Mouse (Mus musculus) inflammation-experienced regulatory T-cells, adult 16 weeks (primary cell): ENCODE measurements around the gene Galnt3. TPM values are rescaled to one million over a fixed set of nuclear protein-coding genes. Genes with fewer than 3 reads are reported as not detected.

Experiments used
- polyA plus RNA-seq: library from polyadenylated mRNA; unstranded; fragments of 100-300 nt; shearing (Covaris generic); gene quantifications from one replicate; pipeline ENCODE4 v1.2.1, GENCODE M21; 2017

Gene Galnt3
- 0.65 TPM for polyA plus RNA-seq

DNA sequence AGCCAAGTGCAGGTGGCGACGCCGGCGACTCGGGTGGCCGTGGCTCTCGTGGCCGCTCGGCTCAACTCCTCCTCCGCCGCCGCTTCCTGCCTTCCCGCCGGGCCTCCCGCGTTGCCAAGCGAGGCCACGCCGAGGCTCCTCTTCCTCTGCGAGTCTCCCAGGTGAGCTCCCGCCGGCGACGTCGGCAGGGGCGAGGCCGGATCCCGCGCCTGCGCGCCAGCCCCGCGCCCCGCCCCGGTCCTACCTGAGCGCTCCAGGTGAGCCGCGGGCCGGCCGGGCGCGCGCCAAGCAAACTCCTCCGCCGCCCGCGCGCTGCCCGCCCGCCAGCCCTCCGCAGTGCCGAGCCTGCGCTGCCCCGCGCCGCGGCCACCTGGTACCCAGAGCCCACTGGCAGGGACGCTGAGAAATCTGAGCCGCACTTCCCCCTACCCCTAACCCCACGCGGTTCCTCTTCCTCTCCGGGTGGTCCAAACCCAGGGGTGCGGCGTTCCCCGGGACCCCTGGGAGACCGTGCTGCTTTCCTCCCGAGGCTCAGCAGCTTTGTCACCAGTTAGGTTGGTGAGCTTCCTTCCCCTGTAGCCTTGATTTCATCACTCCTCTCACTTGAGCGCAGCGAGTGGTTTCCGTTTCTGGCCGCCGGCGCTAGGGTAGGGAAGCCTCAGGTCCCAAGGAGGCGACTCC, at the start of gene Galnt3:
TSS of gene Galnt3 (minus strand) at position 404 of the 681 bp plus-strand sequence.

Other genes with a start within 250 kb of the Galnt3 start
- gene Ttc21b, start 131.6 kb upstream of the Galnt3 start, polyA plus RNA-seq: 12.3 TPM